Mouse (Mus musculus): ENCODE measurements around the gene Amt. TPM values are rescaled to one million over a fixed set of nuclear protein-coding genes. Genes with fewer than 3 reads are reported as not detected.
"Not testable (repeated sequence)": the region's sequence is repeated elsewhere in the genome, so short reads cannot be mapped to it uniquely, and the experiment has no call there.

Amt gene
- 10 to 100 TPM in 4 of 26 experiments, 1 to 10 TPM in 20, under 1 TPM in 1, not detected in 1; 0.46 to 14.4 (median 5.6) TPM for total RNA-seq (2018; cell fraction: chromatin; rRNA removed)
- under 1 TPM in 13 of 26 experiments, not detected in 13; 0.07 to 0.77 (median 0.19) TPM for total RNA-seq (2018; cell fraction: cytosol; rRNA removed)
- total RNA-seq (2018; cell fraction: nucleus; rRNA removed), result 1 to 10 TPM in 19 of 26 experiments, under 1 TPM in 5, not detected in 2; 0.18 to 6.7 (median 2.4) TPM
- polyA plus RNA-seq (2018), result 0.67 to 1.3 TPM (median 0.96 TPM) in 3 replicates

- Histone ChIP-seq H3K36me3 (ENCODE audit: inconsistent target) (no peaks in the 10 kb centered on the region), H3K4me3 (ENCODE audit: inconsistent target) (no peak within 1 kb of the TSS), H3K79me2 (ENCODE audit: inconsistent target) (no peaks in the 10 kb centered on the region), H3K27ac (no peak within 1 kb of the TSS)
- 94% methylated on average over 18 of the region's 18 CpGs for WGBS (ENCODE audit: missing documents)
These were observed at the start of gene Amt for GRCm38 (mm10) chr9:108296453-108297355. Amt (plus strand) TSS chr9:108296853.

DNA sequence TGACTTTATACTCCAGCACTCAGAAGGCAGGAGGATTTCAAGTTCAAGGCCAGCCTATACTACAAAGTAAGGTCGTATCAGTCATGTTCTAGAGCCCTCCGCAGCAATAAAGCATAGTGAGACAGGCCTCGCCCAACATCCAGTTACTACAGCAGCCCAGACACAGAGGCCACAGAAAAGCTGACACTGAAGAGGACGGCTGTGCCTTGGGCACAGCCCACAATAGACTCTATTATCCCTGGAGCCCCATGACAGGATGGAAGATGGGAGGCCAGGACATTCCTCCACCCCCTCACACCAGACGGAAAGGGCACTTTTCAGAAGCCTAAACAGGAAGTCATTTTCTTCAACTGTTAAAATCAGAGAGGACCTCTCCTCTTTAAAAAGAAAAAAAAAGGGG, 47.7 kb upstream of the Amt start:
- no peaks in the 10 kb centered on the region; the same call in 1 of the 2 replicates for H3K79me2 ChIP-seq (ENCODE audit: inconsistent target)
- H3K27ac ChIP-seq, result no peak overlapping the region
- no peak overlapping the region for H3K4me3 ChIP-seq (ENCODE audit: inconsistent target)
- 88% methylated on average over 5 of the region's 5 CpGs for WGBS (ENCODE audit: missing documents)
- H3K36me3 ChIP-seq (ENCODE audit: inconsistent target), result peaks cover 8% of the 10 kb centered on the region; the same call in 1 of the 2 replicates

DNA sequence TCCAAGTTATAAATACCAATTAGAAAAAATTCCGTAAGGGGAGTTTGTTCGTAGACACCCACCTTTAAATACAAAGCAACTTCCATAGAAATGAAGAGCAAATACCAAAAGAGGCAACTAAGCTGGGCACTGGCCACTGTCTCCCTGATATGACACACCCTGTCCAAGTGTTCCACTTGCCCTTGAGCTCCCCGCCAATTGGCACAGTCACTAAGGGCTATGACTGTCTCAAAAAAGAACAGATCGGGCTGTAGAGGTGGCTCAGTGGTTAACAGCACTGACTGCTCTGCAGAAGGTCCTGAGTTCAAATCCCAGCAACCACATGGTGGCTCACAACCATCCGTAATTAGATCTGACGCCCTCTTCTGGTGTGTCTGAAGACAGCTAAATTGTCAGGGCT, 44.8 kb upstream of the Amt start:
- H3K27ac ChIP-seq, result no peak overlapping the region
- WGBS (ENCODE audit: missing documents), result 93% methylated on average over 6 of the region's 6 CpGs
- H3K4me3 ChIP-seq (ENCODE audit: inconsistent target), result no peak overlapping the region
- H3K79me2 ChIP-seq (ENCODE audit: inconsistent target), result peaks cover 27% of the 10 kb centered on the region
- peaks cover 8% of the 10 kb centered on the region; the same call in 1 of the 2 replicates for H3K36me3 ChIP-seq (ENCODE audit: inconsistent target)

DNA sequence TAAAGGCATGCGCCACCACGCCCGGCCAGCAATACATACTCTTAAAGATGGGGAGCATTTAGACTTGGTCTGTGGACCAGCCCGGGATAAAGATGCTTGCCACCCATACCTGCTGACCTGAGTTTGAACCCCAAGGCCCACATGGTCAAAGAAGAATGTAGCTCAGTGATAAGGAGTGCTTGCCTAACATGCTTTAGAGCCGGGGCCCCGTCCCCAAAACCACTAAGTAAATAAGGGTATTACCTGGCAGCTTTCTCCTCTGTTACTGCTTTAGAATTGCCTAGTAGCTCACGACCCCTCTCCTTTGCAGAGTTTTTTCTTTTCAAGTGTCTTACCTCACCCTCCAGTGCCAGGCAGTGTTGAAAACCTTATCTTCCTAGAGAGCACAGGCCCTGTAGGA, 43.9 kb upstream of the Amt start:
- H3K27ac ChIP-seq, result no peak overlapping the region
- H3K4me3 ChIP-seq (ENCODE audit: inconsistent target), result no peak overlapping the region
- 93% methylated on average over 7 of the region's 7 CpGs for WGBS (ENCODE audit: missing documents)
- H3K36me3 ChIP-seq (ENCODE audit: inconsistent target), result peaks cover 8% of the 10 kb centered on the region; the same call in 1 of the 2 replicates
- peaks cover 36% of the 10 kb centered on the region for H3K79me2 ChIP-seq (ENCODE audit: inconsistent target)

DNA sequence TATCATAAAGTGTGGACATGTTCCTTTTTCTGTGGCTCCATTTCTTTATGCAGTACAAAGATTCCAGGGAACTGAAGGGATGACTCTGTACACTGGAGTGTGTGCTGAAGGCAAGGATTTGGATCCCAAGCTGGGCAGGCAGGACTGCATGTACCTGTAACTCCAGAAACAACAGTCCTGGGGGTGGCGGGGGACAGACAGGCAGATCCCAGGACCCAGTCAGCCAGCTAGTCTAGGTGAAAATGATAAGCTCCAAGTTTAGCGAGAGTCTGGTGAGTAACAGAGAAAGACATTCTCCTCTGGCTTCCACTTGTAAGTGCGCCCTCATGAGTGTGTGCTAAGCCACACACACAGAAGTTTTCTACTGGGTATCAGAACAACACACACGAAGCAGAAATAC, 36.1 kb upstream of the Amt start:
- WGBS (ENCODE audit: missing documents), result 94% methylated on average over 4 of the region's 4 CpGs
- no peak overlapping the region for H3K27ac ChIP-seq
- peaks cover 73% of the 10 kb centered on the region for H3K79me2 ChIP-seq (ENCODE audit: inconsistent target)
- no peaks in the 10 kb centered on the region for H3K36me3 ChIP-seq (ENCODE audit: inconsistent target)
- no peak overlapping the region for H3K4me3 ChIP-seq (ENCODE audit: inconsistent target)

- peaks cover 59% of the 10 kb centered on the region for H3K79me2 ChIP-seq (ENCODE audit: inconsistent target)
- H3K27ac ChIP-seq, result no peak overlapping the region
- H3K36me3 ChIP-seq (ENCODE audit: inconsistent target), result no peaks in the 10 kb centered on the region
- 89% methylated on average over 7 of the region's 7 CpGs for WGBS (ENCODE audit: missing documents)
- H3K4me3 ChIP-seq (ENCODE audit: inconsistent target), result no peak overlapping the region
These were observed 34.8 kb upstream of the Amt start for GRCm38 (mm10) chr9:108261865-108262264.

GRCm38 (mm10) chr9:108262494-108263049, 34.1 kb upstream of the Amt start:
- no peaks in the 10 kb centered on the region for H3K36me3 ChIP-seq (ENCODE audit: inconsistent target)
- peak overlapping the region; percentile 54 for H3K4me3 ChIP-seq (ENCODE audit: inconsistent target)
- 65% methylated on average over 11 of the region's 11 CpGs for WGBS (ENCODE audit: missing documents)
- peaks cover 52% of the 10 kb centered on the region for H3K79me2 ChIP-seq (ENCODE audit: inconsistent target)
- H3K27ac ChIP-seq, result no peak overlapping the region

- H3K36me3 ChIP-seq (ENCODE audit: inconsistent target), result no peaks in the 10 kb centered on the region
- peaks cover 47% of the 10 kb centered on the region for H3K79me2 ChIP-seq (ENCODE audit: inconsistent target)
- 1% methylated on average over 51 of the region's 62 CpGs for WGBS (ENCODE audit: missing documents)
- peak overlapping the region; percentile 54 for H3K4me3 ChIP-seq (ENCODE audit: inconsistent target)
- H3K27ac ChIP-seq, result no peak overlapping the region
These were observed 33.4 kb upstream of the Amt start for GRCm38 (mm10) chr9:108263131-108263681.

- Histone ChIP-seq H3K27ac (no peak within 1 kb of the TSS), H3K36me3 (ENCODE audit: inconsistent target) (no peaks in the 10 kb centered on the region), H3K79me2 (ENCODE audit: inconsistent target) (peaks cover 42% of the 10 kb centered on the region), H3K4me3 (ENCODE audit: inconsistent target) (peak within 1 kb of the TSS; percentile 54)
- WGBS (ENCODE audit: missing documents), result 0% methylated on average over 67 of the region's 71 CpGs
These were observed 32.9 kb upstream of the Amt start, which contains the start of gene Dag1 for GRCm38 (mm10) chr9:108263690-108264190. Dag1 (minus strand) TSS chr9:108263958.

GRCm38 (mm10) chr9:108264191-108264921, 32.3 kb upstream of the Amt start:
- H3K4me3 ChIP-seq (ENCODE audit: inconsistent target), result peak overlapping the region; percentile 38
- WGBS (ENCODE audit: missing documents), result 39% methylated on average over 10 of the region's 10 CpGs
- H3K36me3 ChIP-seq (ENCODE audit: inconsistent target), result no peaks in the 10 kb centered on the region
- H3K27ac ChIP-seq, result no peak overlapping the region
- peaks cover 36% of the 10 kb centered on the region for H3K79me2 ChIP-seq (ENCODE audit: inconsistent target)

- no peaks in the 10 kb centered on the region for H3K36me3 ChIP-seq (ENCODE audit: inconsistent target)
- 45% methylated on average over 10 of the region's 10 CpGs for WGBS (ENCODE audit: missing documents)
- no peak overlapping the region for H3K4me3 ChIP-seq (ENCODE audit: inconsistent target)
- peaks cover 17% of the 10 kb centered on the region for H3K79me2 ChIP-seq (ENCODE audit: inconsistent target)
- H3K27ac ChIP-seq, result no peak overlapping the region
These were observed 30.3 kb upstream of the Amt start for GRCm38 (mm10) chr9:108266261-108266935.

GRCm38 (mm10) chr9:108267691-108268090, 29.0 kb upstream of the Amt start:
- 93% methylated on average over 7 of the region's 7 CpGs for WGBS (ENCODE audit: missing documents)
- Histone ChIP-seq H3K79me2 (ENCODE audit: inconsistent target) (peaks cover 4% of the 10 kb centered on the region), H3K36me3 (ENCODE audit: inconsistent target) (no peaks in the 10 kb centered on the region), H3K4me3 (ENCODE audit: inconsistent target) (no peak overlapping the region), H3K27ac (no peak overlapping the region)

DNA sequence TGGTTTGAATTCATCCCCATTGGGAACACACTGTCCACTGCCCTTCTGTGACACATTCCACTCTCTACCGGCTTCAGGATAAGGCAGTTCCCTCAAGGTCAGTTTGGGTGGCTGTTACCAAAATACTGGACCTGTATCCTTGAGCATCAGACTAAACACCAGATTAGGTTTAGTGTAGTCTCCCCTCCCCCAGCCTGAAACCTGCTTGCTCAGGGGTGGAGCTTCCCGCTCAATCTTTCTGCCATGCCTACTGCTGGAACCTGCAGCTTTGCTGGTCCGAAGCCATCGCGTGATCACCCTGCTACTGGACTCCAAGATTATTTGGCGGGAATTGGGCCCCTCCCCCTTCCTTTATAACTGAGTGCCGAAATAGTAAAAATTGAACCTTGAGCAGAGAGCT, 28.0 kb upstream of the Amt start:
- H3K36me3 ChIP-seq (ENCODE audit: inconsistent target); H3K4me3 ChIP-seq (ENCODE audit: inconsistent target); H3K27ac ChIP-seq; H3K79me2 ChIP-seq (ENCODE audit: inconsistent target): not testable (repeated sequence)
- WGBS (ENCODE audit: missing documents), result 100% methylated on average over 2 of the region's 7 CpGs

All from macrophage (primary cell).